Mouse (Mus musculus) embryonic stem cell, embryonic (primary cell): ENCODE measurements around the gene Olfr322.
"Not testable (repeated sequence)": the region's sequence is repeated elsewhere in the genome, so short reads cannot be mapped to it uniquely, and the experiment has no call there.

ENCODE experiments used
- CTCF ChIA-PET, 4 experiments: fragments of 300-600 bp in 2 of 4; fragments of 350-600 bp in 2 of 4; sonication (Branson Sonifier 250); formaldehyde crosslinking; loops; one replicate each; lab custom pipeline; 2022; ENCODE audit warnings: inconsistent platforms in 2 of 4; lab: Charles Lee
- POLR2A ChIA-PET, 4 experiments: fragments of 300-600 bp in 2 of 4; fragments of 350-600 bp in 2 of 4; sonication (Branson Sonifier 250); formaldehyde crosslinking; loops; one replicate each; lab custom pipeline; 2022; ENCODE audit warnings: antibody characterized with exemption in 4 of 4, inconsistent platforms in 1 of 4; lab: Charles Lee

Olfr322 gene

GRCm38 (mm10) chr11:58680799-58681198 lies 22.2 kb downstream of the Olfr322 start, which contains the start of gene Olfr320:
Gene Olfr320, plus strand, starts transcription at chr11:58681099.
- CTCF ChIA-PET: interaction anchor here in 1 of 4 experiments (0.6 kb wide), 1 partner anchor 43 kb away, joined by 3 read pairs; no protein-coding TSS in a partner anchor

DNA sequence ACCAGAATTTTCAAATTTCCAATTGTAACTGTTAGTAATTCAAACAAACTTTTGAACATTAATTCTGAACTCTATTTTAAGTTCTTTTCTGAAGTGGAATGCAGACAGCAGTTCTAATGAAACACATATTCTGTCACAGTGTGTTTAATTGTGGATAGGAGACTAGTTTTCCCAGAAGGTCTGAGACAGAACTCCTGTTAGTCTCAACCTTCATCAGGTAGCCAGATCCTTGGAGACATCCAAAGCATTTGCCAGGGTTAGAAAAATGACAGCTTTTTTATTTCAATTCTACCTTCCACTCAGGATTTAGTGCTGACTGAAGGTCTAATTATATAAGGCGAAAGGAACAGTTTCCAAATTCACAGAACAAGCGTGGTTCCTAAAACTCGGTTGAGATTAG lies 40.3 kb downstream of the Olfr322 start, which contains the start of gene Olfr319:
Gene Olfr319 (plus strand): TSS at position 301 of the 400 bp plus-strand sequence.
- ChIA-PET CTCF (no interaction called here), POLR2A (no interaction called here)

More at GRCm38 (mm10) chr11:58680799-58681198, 22.2 kb downstream of the Olfr322 start, which contains the start of gene Olfr320:
- POLR2A ChIA-PET: no interaction called here

- ChIA-PET POLR2A (no interaction called here), CTCF (no interaction called here)
Observed at GRCm38 (mm10) chr11:58709086-58709485, 50.5 kb downstream of the Olfr322 start.

DNA sequence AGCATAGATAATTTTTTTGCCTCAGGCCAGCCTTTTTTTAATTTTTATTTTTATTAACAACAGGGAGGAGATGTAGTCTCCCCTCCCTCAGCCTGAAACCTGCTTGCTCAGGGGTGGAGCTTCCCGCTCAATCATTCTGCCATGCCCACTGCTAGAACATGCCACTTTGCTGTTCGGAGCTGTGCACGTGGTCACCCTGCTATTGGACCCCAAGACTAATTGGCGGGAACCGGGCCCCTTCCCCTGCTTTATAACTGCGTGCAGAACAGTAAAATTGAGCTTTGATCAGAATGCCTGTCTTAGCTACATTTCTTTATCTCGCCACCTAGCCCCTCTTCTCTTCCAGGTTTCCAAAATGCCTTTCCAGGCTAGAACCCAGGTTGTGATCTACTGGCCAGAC lies 59.1 kb downstream of the Olfr322 start:
- CTCF ChIA-PET, POLR2A ChIA-PET: not testable (repeated sequence)
